ENCODE assay signal across 18 mouse cellular contexts in the genomic region with DNA sequence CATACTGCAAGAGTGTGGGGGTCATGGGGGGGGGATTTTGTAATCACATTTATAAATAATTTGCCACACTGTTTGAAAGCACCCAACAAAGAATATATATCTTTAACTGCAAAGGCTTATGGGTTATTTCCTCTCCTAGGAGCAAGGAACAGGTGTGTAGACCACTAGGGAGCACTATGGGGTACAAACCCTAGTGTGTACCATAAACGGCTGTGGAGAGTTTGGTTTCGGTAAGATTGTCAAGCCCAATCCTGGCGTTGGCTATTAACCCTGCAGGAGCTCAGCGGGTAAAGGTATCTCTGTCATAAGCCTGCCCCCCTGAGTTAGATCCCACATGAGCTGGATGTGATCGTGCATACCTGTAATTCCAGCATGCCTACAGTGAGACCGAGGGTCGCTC.
"Had no signal": no experiment of that assay in that cellular context is flagged by ENCODE, and none has a peak within 500 bp of the region (broad histone marks: within the 10 kb centered on the region; RNA-seq: fewer than 3 reads in every experiment).

No protein-coding gene starts in this region.

- H3K4me1 ChIP-seq: midbrain, embryonic 10.5 days; midbrain, embryonic 13.5 days; neural tube, embryonic 13.5 days; neural tube, embryonic 15.5 days had no signal

- H3K27ac ChIP-seq: midbrain, embryonic 10.5 days; midbrain, embryonic 13.5 days; neural tube, embryonic 13.5 days; neural tube, embryonic 15.5 days had no signal

- ATAC-seq: midbrain, embryonic 13.5 days; midbrain, embryonic 16.5 days had no signal

- H3K4me2 ChIP-seq: lung, embryonic 14.5 days; midbrain, embryonic 13.5 days; neural tube, embryonic 13.5 days; neural tube, embryonic 15.5 days had no signal

- DNase-seq: lung, adult 18-20 months; lung, embryonic 14.5 days; lung, postnatal 10 days; lung, postnatal 4 days; retina, postnatal 1 day; right cerebral cortex, adult 18-20 months; right cerebral cortex, postnatal 25 days; right cerebral cortex, postnatal 4 days; spleen, adult 18-20 months; thymus, adult 18-20 months; thymus, postnatal 14 days; thymus, postnatal 36 days had no signal

- H3K27me3 ChIP-seq: midbrain, embryonic 13.5 days; neural tube, embryonic 13.5 days; neural tube, embryonic 15.5 days had no signal

- H3K36me3 ChIP-seq: midbrain, embryonic 10.5 days; midbrain, embryonic 13.5 days; neural tube, embryonic 13.5 days; neural tube, embryonic 15.5 days had no signal

- H3K4me3 ChIP-seq: midbrain, embryonic 10.5 days; midbrain, embryonic 13.5 days; myocyte; neural tube, embryonic 13.5 days; neural tube, embryonic 15.5 days had no signal

- H3K9me3 ChIP-seq: midbrain, embryonic 10.5 days; midbrain, embryonic 13.5 days; neural tube, embryonic 13.5 days; neural tube, embryonic 15.5 days had no signal

- H3K9ac ChIP-seq: lung, embryonic 14.5 days; midbrain, embryonic 13.5 days; neural tube, embryonic 13.5 days; neural tube, embryonic 15.5 days had no signal
